Mouse (Mus musculus): ENCODE results near the gene Gpld1. TPM values are rescaled to one million over a fixed set of nuclear protein-coding genes. Genes with fewer than 3 reads are reported as not detected.

Gpld1 gene
- total RNA-seq (2021) = 1 to 10 TPM; 4.2 to 5.9 TPM
- long read RNA-seq, experiment 1, partial matches to known transcripts = 2 of 12 reads
- long read RNA-seq, experiment 1, other reads (novel, unspliced or antisense) = 10 of 12 reads
- long read RNA-seq, experiment 2, full-length matches to known transcripts = 1 of 7 reads
- long read RNA-seq, experiment 2, partial matches to known transcripts = 2 of 7 reads
- long read RNA-seq, experiment 2, other reads (novel, unspliced or antisense) = 4 of 7 reads

DNA sequence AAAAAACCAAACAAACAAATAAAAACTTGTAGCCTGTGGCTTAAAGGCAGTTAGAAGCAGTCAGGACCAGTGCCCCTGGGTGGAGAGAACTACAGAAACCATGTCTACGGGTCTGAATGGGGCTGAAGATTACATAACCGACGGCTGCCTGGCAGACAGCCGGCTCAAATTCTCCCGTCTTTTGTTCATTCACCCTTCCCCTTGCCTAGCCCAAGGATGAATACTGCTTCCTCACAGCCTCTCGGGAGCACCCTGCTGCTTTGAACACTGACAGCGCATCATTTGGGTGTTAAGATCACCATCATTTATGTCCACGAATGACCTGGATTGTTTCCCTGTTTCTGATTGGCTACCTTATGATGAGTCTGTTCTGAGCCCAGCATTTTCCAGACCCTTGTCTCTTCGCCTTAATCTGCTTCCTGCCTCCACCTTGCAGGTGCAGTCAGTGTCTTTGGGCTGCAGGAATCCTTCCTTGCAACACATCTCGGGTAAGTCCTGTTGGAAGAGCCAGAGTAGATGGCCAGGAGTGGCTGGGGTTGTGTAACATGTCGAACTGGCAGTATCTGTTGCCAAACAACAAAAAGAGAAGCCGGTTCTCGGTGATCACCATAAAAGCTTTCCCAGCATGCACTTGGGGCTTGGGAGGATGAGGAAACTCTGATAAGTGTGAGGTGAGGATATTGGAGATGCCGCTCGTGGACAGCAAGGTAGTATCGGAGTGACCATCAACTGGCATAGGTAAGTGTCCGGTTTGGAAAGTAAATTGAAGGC lies at the start of gene Gpld1:
Gene Gpld1, plus strand, starts transcription at position 641 of the 771 bp plus-strand sequence.
- no peak for DNase-seq (ENCODE audit: low spot score in 2 of 2)

DNA sequence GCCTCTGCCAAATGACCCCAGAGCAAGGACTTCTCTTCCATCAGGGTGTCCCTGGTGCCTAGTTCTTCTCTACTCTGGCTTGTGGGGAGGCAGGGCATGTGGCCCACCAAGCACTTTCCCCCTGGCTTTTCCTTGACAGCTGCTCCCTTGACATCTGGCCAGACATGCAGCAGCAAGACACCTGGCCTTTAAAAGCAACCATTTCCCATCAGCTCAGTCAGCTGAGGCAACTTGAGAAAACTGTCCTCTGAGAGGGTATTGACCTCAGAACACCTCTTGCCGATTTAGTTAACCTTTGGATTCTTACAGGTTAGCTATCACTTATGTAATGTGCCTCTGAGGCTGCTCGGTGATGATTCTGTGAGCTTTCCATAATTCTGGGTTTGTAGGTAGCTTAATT lies 49.1 kb upstream of the Gpld1 start:
- DNase-seq (ENCODE audit: low spot score in 2 of 2) = no peak

DNA sequence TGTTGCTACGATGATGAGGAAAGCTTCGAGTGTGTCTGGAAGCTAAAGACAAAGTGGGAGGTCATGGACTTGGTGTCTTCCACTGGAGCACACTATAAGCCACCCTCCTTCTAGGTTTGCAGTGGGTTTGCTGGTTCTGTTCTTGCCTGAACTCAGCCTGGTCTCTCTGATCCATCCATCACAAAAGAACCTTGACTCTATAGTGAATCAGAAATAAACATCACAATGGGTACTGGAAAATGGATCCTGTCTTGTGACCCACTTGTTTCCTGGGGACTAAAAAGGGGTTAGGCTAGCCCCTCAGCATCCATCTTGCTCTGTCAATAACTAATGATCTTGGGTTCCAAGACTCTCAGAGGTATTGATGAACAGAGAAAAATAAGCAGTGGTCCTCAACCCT lies 41.0 kb upstream of the Gpld1 start:
- DNase-seq (ENCODE audit: low spot score in 2 of 2) = no peak

DNA sequence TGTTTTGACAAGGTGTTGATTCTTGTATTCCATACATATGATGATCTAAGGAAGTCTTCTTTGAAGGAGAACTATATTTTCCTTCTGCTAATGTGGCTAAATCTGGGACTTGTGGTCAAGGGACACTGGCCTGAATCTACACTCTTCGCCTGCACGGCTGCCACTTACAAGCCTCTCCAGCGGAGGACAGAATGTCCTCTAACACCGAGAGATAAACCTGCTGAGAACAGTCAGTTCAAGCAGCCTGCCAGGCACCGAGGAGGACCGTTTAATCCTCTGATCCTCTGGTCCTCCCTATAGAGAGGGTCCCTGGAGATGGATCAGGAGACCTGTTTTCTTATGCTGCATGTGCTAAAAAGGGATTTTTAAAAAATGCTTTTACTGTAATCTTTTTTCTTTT lies 39.5 kb upstream of the Gpld1 start:
- no peak for DNase-seq (ENCODE audit: low spot score in 2 of 2)

DNA sequence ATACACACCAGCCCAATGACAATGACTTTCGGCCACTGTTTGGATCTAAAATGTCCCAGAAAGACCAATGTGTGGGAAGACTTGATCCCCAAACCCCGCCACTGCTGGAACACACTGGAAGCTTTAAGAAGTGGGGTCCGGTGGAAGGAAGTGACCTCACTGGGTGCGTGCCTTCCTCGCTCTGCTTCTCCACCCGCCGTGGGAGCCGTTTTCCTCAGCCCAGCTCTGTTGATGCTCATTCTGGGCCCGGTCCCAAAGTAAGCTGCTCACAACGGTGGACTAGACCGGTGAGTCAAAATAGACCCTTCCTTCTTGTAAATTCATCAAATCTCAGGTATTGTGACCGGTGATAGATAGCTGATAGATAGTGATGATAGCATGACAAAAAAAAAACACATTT lies 37.5 kb upstream of the Gpld1 start:
- no peak for DNase-seq (ENCODE audit: low spot score in 2 of 2)

DNA sequence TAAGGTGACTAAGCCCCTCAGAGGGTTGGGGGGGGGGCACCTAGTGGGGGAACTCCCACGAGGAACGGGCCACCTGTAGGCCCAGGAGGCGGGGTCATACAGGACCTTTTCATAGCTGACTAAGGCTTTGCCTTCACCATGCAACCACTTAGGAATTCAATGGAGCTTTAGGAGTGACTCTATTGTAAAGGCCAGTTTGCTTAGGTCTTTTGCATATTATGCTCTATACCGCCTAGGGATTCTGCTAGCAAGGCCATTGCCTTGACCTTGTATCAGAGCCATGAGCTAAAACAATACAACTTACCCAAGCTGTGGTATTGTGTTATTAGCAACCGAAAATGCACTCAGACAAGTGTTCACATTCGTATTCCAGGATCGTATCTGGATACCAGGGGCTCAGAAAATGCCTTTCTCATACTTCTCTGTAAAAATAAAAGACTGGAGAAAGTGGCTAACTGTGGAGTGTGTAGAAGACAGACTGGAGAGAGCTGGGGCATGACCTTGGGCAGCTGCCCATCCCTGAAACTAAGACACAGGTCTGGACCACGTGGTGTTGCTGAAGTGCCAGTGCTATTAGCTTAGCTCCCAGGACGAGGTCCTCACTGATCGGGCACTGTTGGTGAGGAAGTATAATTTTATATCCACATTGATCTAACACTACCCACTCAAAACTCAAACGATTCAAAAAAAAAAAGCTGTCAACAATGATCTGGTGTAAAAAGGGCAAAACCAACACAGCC lies 36.0 kb upstream of the Gpld1 start:
- no peak for DNase-seq (ENCODE audit: low spot score in 2 of 2)

DNA sequence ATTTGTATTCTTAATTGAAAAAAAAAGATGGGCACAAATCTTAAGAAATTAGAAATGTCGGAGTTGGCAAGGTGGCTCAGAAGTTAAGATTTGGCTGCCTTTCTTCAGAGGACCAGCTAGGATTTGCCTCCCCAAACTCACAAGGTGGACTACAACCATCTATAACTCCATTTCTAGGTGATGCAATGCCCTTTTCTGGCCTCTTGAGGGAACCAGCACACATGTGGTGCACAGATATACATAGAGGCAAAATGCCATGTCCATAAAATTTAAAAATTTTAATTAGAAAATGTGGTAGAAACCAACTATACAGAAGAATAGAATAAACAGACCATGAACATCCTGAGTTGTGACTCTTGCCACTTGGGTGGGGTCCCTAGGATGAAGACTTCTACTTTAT lies 33.8 kb upstream of the Gpld1 start:
- DNase-seq (ENCODE audit: low spot score in 2 of 2) = no peak

DNA sequence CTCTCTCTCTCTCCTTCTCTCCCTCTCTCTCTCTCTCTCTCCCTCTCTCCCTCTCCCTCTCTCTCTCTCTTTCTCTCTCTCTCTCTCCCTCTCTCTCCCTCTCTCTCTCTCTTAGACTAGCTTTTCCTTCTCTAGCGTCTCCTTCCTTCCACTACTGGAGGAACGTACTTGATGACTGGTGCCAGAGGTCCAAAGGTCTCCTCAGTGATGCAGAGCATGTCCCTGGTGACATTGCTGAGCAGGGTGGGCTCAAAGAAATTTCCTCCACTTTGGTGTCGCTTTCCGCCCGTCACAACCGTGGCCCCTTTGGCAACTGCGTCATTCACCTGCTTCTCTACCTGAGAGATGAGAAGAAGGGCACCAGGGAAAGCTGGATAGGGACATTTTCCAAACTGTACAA lies 29.4 kb upstream of the Gpld1 start:
- DNase-seq (ENCODE audit: low spot score in 2 of 2) = no peak

DNA sequence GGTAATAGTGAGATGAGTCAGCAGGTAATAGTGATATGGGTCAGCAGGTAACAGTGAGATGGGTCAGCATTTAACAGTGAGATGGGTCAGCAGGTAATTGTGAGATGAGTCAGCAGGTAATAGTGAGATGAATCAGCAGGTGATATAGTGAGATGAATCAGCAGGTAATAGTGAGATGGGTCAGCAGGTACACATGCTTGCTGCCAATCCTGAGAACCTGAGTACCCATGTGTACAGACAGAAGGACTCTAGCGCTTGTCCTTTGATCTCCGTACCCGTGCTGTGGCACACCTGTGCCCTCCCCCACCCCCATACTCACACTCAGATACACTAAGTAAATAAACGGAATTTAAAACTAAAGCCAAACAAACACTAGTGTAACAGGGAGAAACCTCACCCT lies 28.0 kb upstream of the Gpld1 start:
- DNase-seq (ENCODE audit: low spot score in 2 of 2) = no peak

DNA sequence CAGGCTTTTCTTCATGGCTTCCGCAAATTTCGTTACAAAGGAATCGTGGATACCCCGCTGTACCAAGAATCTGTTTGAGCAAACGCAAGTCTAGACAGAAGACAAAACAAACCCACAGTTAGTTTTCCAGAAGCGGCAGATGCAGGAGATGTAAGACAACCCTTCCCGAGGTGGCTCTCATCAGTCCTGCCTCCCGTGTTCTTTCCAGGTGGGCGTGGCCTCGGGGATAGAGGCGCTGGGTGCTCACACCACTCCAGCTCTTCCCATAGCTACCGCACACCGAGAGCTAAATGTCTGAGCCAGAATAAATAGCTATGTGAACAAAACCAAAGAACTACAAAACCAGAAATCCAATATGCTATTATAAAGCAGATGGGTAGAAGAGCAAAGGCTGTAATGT lies 27.1 kb upstream of the Gpld1 start:
- no peak for DNase-seq (ENCODE audit: low spot score in 2 of 2)

DNA sequence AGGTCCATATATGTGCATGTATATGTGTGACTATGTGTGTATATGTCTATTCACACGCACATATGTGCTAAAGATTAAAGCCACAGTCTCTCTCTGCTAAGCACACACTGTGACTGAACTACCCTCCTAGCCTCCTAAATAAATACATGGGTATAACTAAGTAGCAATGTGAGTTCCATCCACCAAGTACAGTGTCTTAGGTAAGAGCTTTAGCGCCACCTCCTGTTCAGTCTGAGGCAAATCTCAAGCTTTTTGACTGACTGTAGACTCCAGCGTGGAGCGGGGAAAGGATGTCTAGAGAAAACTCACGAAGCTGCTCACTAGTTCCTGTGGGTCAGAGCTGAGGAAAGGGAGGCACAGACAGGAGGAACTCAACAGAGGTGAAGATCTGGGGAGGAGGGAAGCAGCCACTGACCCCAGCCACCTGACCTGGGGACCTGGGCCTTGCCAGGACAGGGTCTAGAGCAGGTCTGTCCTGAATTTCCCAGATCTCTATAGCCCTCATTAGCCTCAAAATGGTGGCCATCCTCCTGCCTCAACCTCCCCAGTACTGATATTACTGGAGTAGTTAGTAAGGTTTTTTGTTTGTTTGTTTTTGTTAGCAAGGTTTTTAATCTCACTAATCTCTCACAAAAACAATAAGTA lies 22.5 kb upstream of the Gpld1 start:
- peak; percentile 38 to 49 for DNase-seq (ENCODE audit: low spot score in 2 of 2)

DNA sequence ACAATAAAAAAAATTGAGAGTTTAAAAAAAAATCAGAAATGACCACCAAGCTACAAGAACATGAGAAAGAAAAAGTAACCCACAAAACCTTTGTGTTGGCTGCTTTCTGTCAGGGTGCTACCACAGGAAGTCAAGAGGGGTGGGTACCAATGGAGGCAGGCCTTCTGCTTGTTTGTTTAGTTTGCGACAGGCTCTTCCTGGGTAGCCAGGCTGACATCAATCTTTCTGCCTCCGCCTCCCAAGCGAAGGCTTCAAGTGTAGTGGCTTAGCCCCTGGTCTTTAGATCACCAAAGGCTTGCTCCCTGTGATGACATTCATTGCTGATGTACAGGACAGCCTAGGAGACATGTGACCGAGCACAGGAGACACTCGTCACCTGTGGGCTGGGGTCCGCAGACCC lies 21.7 kb upstream of the Gpld1 start:
- DNase-seq (ENCODE audit: low spot score in 2 of 2) = no peak

DNA sequence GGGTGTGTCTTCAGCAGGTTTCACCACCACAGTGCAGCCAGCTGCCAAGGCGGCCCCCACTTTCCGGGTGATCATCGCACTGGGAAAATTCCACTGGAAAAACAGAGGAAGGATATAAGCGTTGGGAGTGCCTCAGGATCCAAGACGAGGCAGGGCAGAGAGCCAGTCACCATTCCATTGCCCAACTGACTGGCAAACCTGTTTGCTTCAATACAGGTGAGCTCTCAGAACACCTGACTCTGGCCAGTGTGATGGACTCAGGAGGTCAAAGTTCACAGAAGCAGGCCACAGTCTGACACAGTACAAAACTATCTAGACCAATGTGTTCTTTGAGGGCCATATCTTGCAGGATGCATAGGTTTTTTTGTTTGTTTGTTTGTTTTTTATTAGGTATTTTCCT lies 19.0 kb upstream of the Gpld1 start:
- no peak for DNase-seq (ENCODE audit: low spot score in 2 of 2)

DNA sequence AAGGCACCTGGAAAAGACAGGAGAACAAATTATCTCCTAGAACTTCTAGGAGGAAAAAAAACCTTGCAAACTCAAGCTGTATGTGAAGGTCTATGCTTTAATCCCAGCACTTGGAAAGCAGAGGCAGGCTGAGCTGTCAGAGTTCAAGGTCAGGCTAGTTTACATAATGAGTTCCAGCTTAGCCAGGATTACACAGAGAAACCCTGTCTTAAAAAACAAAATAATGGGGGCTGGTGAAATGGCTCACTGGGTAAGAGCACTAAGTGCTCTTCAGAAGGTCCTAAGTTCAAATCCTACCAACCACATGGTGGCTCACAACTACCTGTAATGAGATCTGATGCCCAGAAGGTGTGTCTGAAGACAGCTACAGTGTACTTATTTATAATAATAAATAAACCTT lies 12.4 kb upstream of the Gpld1 start:
- peak in 1 of 2 experiments; percentile 23 for DNase-seq (ENCODE audit: low spot score in 2 of 2)

DNA sequence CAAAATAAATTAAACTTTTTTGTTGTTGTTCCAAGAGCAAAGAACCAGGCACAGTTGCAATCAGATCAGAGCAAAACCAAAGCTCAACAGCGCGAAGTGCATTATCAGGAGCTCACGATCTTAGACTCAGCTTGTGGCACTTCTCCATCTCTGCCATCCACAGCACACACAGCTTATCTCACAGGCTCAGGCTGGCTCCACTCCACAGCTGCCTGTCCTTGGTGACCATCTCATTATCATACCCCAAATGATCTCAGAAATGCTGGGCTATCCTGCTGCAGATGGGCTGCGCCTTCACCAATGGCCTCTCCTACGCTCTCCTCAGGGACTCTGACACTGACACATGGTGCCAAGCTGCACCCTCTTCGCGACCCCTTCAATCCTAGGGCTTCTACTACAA lies 9.8 kb upstream of the Gpld1 start:
- DNase-seq (ENCODE audit: low spot score in 2 of 2) = no peak

DNA sequence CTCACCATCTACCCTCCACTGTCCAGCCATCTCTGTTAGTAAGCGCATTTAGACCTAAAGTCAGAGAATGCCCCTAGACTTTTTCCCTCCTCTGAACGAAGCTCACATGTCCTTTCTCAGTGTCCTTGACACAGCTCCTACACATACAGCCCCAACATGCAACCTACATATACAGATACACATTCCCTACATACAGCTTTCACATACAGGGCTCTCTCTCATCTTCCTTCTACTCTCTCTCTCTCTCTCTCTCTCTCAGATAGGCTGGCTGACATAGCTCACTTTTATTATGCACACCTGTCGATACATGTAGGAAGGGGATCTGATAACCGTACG lies 6.2 kb upstream of the Gpld1 start:
- DNase-seq (ENCODE audit: low spot score in 2 of 2) = no peak

DNA sequence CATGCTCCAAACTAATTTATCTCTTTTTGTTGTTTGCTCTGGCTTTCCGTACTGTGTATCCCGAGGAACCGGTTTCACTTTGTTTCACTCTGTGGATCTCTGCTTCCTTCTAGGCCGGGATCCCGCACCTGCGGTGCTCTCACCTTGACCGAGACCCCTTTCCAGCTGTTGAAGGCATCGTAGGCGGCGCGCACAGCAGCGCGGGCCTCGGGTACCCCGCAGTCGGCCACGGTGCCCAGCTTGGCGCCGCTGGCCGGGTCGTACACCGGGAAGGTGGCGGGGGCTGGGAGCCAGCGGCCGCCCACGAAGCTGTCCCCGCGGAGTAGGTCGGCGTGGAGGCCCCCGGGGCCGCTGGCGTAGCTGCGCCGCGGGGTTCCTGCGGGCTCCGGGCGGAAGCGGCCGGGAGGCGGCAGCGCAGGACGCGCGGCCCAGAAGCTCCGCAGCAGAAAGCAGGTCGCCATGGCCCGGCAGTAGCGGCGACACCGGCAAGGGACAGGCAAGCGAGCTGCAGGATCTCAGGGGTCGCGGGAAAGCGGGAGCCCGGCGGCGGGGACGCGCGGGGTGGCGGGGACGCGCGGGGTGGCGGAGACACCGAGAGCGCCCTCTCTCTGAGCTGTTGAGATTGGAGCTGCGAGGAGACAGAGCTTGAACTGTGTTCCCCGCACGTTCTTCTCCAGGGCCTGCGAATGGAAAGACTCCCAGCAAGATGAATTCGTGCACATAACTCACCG lies 5.7 kb upstream of the Gpld1 start, which contains the start of gene Aldh5a1:
Gene Aldh5a1, minus strand, starts transcription at position 554 of the 731 bp plus-strand sequence.
- peak; percentile 70 to 78 for DNase-seq (ENCODE audit: low spot score in 2 of 2)

DNA sequence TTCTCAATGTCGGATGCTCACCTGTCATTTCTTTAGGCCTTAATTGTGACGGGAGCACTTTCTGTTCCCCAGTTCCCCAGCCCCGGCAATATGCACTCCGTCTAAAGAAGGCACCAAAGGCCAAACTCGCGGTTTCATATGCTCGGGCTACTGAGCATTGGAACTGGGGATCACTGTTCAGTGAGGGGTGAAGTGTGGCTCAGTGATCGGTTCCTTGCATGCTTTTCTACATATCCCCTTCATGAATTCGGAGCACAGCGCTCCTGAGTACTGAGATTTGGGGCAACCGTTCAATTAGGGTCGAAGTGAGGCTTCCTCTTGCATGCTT lies 5.1 kb upstream of the Gpld1 start:
- no peak for DNase-seq (ENCODE audit: low spot score in 2 of 2)

DNA sequence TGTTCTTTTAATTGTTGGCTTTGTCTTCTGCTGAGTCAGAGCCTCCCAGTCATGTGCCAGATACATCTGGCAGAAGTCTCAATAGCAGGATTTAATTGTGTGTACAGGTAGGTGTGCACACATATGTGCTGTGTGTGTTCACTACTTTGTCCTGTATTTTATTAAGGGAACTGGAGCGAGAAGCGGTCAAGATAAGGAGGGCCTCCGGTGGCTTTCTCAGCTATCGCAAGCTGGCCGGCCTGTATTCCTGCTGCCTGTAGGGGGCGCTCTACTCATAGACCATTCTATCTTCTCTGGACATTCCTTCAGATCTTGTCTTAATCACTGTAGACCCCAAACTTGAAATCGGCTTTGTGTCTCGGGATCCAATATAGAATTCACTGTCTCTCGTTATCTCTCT lies 4.3 kb upstream of the Gpld1 start:
- peak; percentile 73 to 78 for DNase-seq (ENCODE audit: low spot score in 2 of 2)

DNA sequence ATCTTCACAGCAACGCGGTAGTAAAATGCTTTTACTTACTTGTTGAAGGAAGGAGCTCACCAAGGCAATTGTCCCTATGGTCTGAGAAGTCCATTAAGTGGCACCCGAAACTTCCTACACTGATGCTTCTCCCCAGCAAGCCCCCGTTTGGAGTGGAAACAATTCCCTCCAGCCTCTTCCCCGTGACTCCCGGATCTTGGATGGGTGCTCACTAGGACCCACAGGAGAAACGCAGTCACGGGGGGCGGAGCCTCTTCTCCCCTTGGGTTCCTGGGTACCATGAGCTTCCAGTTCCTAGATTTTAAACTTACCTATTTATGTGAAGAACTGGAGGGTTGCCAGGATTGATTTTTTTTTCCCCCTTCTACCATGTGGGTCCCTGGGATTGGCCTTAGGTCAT lies 3.5 kb upstream of the Gpld1 start:
- no peak for DNase-seq (ENCODE audit: low spot score in 2 of 2)

DNA sequence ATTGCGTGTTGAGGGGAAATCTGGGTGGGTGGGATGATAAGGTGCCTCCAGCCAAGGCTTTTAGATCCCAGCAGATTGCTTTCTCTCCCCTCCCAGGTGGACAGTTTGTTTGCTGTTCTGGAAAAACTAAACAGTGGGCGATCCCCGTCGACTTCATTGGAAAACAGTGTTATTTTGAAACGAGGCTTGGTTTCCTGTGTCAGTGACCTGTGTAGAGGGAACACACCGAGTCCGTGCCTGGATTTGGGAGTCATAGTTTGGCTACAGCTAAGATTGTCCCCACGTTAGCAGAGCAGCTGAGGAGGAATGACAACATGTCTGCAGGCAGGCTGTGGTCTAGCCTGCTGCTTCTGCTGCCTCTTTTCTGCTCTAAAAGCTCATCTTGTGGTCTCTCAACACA lies 351 bp downstream of the Gpld1 start:
- no peak for DNase-seq (ENCODE audit: low spot score in 2 of 2)
